Mouse (Mus musculus): Measurements from ENCODE around the gene Gpnmb. TPM values are rescaled to one million over a fixed set of nuclear protein-coding genes. Genes with fewer than 3 reads are reported as not detected.

Gene Gpnmb
- polyA plus RNA-seq, 2 experiments from 2014 or later = 2.0 to 2.4 TPM

DNA sequence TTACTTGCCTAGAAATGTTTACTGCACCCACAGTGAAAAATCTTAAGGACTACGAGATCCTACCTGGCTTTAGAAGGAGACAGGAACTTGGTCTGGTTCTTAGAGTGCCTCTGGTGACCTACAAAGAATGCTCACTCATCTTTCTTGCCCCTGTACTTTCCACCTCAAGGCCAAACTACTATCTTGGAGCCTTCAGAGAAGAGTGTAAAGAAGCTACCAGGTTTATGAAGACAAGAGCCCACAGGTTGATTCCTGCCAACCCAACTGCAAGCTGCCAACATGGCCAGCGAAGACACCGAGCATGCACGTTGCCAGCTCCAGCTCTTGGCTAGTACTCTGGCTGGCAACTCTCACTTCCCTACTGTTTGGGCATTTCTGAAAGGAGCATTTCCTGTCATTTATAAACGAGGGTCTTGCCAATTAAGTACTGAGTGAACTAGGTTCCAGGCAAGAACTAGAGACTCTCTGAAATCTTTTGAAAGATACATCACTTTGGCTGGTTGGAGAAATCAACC is 61.3 kb downstream of the Gpnmb start:
- no peak for ATAC-seq

DNA sequence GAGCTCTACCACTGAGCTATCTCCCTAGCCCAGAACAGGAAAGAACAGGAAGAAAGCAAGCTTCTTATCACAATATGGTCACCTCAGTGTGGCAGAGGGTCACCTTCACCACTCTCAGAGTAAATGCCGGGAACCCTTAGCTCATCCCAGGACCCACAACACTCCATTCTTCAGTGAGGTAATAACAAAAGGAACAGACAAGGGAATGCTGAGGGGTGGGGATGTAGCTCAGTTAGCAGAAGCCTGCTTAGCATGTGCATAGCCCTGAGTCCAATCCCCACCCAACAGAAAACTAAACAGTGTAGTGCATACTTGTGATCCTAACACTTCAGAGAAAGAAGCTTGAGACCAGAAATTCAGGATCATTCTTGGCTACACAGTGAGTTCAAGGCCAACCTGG is 62.7 kb downstream of the Gpnmb start:
- no peak for ATAC-seq

- ATAC-seq = no peak
Measured at GRCm38 (mm10) chr6:49106746-49107500, 70.6 kb downstream of the Gpnmb start.

DNA sequence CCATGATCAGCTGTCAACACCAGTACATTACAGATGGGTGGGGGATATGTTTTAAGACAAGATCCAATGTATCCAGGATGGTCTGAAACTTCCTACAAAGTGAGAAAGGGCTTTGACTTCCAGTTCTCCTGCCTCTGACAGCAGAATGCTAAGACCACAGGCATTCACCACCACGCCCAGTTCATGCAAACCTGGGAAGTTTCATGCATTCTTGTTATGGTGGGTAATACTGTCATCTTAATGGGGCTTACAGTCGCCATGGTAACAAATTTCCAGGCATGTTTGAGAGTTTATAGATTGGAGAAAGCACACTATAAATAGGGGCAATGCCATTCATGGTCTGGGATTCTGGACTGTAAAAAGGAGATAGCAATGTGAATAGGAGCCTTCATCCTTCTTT is 72.8 kb downstream of the Gpnmb start:
- no peak for ATAC-seq

DNA sequence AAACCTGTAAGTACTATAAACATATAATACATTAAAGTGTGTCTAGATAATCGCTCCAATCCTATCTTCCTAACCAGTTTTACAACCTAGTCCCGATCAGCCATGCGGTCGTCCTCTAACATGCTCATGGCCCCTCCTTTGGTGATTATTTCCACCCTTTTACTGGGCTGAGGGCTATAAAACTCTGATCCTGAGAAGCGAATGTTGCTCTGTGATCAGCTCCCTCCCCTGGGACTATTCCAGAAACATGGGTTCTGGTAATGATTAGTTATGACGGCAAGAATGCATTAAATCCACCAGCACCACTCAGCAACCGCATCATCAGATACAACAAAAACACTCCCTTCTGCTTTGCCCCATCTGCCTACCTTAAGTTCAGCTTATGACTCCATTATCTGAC is 77.5 kb downstream of the Gpnmb start:
- ATAC-seq = no peak

DNA sequence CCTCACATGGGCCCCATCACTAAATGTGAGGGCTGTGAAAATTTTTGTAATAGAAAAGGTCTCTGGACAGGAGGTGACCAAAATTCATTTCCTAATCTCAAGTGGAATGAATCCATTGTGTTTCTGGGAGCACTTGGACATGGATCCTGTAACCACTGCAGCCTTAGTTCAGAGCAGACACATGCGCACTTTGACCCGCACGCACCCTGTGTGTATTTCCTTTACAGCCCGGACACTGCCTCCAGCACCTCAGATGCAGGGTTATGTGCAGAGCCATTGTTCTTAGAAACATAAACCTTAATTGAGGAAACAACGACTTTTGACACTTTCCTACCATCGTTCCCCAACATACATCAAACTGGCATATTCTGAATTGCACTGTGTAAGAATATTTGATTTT is 78.1 kb downstream of the Gpnmb start:
- no peak for ATAC-seq

DNA sequence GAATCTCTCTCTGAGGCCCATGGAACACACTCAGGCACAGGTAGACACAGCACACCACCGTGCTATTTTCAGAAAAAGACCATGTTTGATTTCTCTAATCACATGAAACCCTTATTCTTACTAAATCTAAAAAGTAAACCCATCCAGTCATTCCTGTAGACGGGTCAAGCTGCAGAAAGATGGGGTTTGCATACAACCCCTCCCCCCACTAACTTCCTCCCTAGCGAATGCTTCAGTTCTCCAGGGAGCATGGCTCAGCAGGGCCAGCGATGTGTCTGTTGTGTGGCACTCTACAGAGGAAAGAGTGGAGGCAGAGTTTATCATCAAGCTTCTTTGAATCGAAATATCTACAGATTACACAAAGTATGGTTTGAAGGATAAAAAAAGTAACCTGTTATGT is 79.2 kb downstream of the Gpnmb start:
- no peak for ATAC-seq

DNA sequence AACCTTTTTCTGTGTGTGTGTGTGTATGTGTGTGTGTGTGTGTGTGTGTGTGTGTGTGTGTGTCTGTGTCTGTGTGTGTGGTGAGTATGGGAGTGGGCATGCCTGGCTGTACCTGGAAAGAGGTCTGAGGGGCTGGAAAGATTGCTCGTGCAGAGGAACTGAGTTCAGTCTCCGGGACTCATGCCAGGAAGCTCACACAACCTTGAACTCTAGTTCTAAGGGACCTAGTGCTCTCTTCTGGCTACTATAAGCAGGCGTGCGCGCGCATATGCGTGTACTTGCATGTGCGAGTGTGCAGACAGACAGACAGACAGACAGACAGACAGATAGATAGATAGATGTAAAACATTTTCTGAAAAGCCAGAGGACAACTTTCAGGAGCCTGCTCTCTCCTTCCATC is 79.9 kb downstream of the Gpnmb start:
- no peak for ATAC-seq

- no peak for ATAC-seq
Measured at GRCm38 (mm10) chr6:49118446-49118845, 82.1 kb downstream of the Gpnmb start.

DNA sequence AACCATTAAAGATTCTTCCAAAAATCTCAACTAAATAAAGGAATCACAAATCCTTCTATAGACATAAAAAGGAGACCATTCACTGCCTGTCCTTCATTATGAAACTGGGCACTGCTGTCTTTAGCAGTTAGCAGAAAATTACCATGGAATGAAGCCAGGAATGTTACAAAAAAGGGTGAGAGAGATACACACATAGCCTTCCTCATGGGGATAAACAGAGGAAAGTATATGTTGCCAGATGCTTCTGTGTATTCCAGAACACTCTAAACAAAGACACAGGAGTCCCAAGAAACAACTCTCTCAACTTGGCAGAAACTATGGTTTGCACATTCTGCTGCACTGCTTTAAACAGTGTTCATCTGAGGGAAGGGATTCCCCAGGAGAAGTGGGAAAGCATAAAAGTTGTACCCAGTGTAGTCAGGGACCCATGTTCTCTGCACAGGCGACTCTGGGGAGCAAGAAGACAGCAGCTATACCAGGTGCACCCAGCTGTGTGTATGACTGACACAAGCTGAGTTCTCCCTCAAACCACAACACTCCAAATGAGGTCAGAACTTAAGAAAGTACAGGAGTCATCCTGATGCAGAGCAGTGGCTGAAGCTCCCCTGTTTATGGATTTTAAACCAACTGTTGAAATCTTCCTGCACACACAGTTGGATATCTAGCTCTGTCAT is 83.3 kb downstream of the Gpnmb start:
- no peak for ATAC-seq

GRCm38 (mm10) chr6:49120370-49120769 is 84.0 kb downstream of the Gpnmb start:
- no peak for ATAC-seq

Other genes starting within 250 kb of the Gpnmb start
- 10 to 100 TPM; 14.0 to 16.7 TPM for gene Tmem176a, start 195.6 kb upstream of the Gpnmb start, polyA plus RNA-seq (2017; shearing (Covaris generic))
- gene Tmem176b, start 195.1 kb upstream of the Gpnmb start, polyA plus RNA-seq (2017; shearing (Covaris generic)) = 10 to 100 TPM; 17.3 to 22.7 TPM
- gene Aoc1, start 163.7 kb upstream of the Gpnmb start, polyA plus RNA-seq (2017; shearing (Covaris generic)) = under 1 TPM; 0.13 to 0.30 TPM
- not detected for gene 1600015I10Rik, start 106.7 kb upstream of the Gpnmb start, polyA plus RNA-seq (2017; shearing (Covaris generic))
- gene Doxl2, start 61.6 kb upstream of the Gpnmb start, polyA plus RNA-seq (2017; shearing (Covaris generic)) = not detected
- gene Svs1, start 49.7 kb upstream of the Gpnmb start, polyA plus RNA-seq (2017; shearing (Covaris generic)) = not detected
- 10 to 100 TPM; 22.2 to 42.4 TPM for gene Malsu1, start 37.2 kb downstream of the Gpnmb start, polyA plus RNA-seq (2017; shearing (Covaris generic))
- gene Igf2bp3, start 178.4 kb downstream of the Gpnmb start, polyA plus RNA-seq (2017; shearing (Covaris generic)) = 1 to 10 TPM; 1.2 to 3.0 TPM
- gene Tra2a, start 227.5 kb downstream of the Gpnmb start, polyA plus RNA-seq (2017; shearing (Covaris generic)) = 10 to 100 TPM; 37.2 to 48.8 TPM